Mouse (Mus musculus) adrenal gland, postnatal 14 days (tissue): Measurements from ENCODE around the gene Ubox5. TPM values are rescaled to one million over a fixed set of nuclear protein-coding genes. Genes with fewer than 3 reads are reported as not detected.

Source experiments
- DNase-seq: peaks from one replicate; pipeline ENCODE4 v3.0.0; 2021; ENCODE audit warnings: mixed read lengths
- total RNA-seq: library from RNA; stranded (reverse); gene quantifications from 2 replicates; pipeline ENCODE4 v1.2.3, GENCODE M21; 2021

The Ubox5 gene
- total RNA-seq, 1 experiment from 2014 or later, result 5.6 TPM

DNA sequence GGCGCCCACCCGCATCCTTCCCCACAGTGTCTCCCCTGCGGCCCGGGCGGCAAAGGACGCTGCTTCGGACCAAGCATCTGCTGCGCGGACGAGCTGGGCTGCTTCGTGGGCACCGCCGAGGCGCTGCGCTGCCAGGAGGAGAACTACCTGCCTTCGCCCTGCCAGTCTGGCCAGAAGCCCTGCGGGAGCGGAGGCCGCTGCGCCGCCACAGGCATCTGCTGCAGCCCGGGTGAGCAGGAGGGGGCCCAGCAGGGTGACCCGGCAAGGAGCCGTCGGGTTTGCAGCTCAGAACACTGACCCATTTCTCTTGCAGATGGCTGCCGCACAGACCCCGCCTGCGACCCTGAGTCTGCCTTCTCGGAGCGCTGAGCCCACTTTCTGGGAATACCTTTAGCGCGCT, 53.3 kb downstream of the Ubox5 start:
- peak; percentile 40 for DNase-seq

DNA sequence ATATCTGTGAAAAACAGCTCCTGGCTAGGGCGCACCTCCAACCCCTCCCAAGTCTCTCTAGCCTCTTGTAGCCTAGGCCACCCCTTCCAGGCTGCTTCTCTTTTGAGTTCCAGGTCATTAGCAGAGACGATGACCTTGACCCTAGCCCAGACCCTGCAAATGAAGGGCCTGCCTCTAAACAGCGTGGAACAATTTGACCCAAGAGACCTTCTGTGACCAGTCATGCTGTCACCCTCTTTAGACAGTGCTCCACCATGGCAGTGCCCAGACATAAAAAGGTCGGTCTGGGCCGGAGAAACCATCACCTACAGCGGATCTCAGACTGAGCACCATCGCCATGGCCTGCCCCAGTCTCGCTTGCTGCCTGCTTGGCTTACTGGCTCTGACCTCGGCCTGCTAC, 54.0 kb downstream of the Ubox5 start, which contains the start of gene Oxt:
TSS of gene Oxt (plus strand) at position 301 of the 400 bp plus-strand sequence.
- no peak for DNase-seq

DNA sequence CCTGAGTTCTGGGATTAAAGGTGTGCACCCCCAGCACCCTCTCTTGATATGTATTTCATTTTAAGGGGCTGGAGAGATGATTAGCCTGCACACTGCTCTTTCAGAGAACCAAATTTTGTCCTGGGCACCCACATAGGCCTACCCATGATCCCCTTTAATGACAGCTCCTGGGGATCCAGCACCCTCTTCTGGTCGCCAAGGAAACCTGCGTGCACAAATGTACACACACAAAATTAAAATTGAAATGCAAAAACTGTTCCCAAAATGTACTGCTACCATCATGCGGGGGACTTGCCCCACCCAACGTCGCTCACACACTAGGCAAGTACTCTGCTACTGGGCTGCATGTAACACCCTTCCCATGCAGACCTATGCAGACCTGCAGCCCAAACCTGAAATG, 54.9 kb downstream of the Ubox5 start:
- no peak for DNase-seq

DNA sequence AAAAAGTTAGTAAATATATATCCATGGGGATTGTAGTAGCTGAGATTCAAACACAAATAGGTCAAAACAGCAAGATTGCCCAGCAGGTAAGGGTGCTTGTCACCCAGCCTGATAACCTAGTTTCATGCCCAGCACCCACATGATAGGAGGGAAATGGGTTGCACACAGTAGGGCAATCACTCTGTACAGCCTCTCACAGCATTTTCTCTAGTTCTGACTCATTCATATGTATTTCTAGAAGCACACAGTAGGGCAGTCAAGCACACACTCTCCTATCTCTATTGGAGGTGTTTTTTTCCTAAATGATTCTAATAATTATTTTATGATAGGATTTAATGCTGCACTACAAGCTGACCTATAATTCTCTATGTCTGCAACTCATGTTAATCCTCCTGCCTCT, 59.9 kb downstream of the Ubox5 start:
- DNase-seq, result no peak

DNA sequence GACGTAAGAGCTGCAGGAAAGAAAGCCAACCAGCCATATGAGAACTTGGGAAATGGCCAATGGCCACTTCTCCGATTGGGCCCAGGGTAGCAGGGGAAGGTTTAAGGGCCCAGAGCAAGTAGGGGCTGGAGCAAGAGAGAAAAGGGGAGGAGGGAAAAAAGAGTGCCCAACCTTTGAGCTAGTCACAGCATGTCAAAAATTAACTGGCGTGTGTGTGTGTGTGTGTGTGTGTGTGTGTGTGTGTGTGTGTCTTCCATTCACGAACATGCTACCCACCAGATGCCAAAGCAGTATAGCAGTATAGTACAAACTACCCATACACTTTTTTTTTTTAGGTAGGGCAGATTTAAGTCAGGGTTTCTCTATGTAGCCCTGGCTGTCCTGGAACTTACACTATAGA, 60.9 kb downstream of the Ubox5 start:
- no peak for DNase-seq

DNA sequence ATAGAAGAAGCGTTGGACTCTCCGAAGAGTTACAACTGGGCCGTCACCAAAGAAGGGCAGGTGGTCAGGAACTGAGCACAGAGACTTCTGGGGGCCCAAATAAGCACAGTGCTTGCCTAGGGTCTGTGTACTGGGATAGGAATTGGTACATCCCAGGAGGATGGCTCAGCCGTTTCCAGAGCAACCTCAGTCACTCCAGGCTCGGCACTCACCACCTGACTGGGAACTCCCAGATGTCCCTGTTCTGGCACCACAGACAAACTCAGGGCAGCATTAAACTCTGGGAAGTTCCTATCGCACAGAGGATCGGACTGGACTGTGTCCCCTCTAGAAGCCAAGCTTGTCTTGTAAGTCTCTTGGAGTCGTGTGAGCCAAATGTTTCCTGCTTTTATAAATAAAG, 64.9 kb downstream of the Ubox5 start:
- no peak for DNase-seq

DNA sequence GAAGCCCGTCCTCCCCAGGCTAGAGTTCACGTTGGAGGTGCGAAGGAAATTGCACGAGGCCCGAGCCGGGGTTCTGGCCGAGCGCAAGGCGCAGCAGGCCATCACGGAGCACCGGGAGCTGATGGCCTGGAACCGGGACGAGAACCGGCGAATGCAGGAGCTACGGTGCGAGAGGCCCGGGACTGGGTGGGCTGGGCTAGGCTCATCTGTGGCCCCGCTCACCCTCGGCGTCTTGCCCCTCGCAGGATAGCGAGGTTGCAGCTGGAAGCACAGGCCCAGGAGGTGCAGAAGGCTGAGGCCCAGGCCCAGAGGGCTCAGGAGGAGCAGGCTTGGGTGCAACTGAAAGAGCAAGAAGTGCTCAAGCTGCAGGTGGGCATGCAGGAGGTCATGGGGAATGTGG, 65.8 kb downstream of the Ubox5 start:
- no peak for DNase-seq

DNA sequence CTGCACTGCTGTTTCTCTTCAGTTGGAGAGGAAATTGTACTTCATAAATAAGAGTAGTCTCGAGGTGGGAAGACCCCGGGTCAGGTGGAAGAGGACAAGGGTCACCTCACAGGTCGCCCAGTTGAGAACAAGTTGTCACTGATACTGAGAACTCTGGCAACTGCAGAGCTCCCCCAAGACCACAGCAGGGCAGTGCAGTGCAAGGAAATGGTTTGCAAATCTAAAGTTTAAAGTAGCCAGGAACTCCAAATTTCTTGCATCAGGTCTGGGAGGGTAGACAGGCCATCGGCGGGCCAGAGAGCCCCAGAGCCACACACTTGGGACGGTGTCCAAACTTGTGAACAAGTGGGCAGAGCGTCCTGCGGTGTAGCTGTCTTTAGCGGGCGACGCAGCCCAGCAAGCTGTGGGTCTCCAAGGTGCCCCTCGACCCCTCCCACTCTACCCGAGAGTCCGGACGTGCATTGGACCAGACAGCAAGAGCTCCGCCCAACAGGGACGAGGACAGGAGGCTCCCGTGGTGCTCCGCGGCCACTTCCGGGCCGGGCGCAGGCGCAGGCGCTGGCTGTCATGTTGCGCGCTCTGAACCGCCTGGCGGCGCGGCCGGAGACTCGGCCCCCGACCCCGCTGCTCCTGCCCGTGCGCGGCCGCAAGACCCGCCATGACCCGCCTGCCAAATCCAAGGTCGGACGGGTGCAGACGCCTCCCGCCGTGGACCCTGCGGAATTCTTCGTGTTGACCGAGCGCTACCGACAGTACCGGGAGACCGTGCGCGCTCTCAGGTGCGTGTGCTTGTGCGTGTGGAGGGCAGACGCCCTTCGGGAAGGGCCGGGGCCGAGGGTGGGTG, 66.4 kb downstream of the Ubox5 start, which contains the start of gene Mrps26:
TSS of gene Mrps26 (plus strand) at position 531 of the 844 bp plus-strand sequence.
- peak; percentile 96 for DNase-seq

DNA sequence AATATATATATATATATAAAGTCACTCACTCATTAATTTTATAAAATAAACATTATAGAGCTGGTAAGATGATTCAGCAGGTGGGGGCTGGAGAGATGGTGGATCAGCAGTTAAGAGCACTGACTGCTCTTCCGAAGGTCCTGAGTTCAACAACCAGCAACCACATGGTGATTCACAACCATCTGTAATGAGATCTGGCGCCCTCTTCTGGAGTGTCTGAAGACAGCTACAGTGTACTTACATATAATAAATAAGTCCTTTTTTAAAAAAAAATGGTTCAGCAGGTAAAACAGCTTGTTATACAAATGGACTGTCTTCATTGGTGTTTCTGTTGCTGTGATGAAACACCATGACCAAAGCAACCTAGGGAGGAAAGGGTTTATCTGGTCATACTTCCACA, 71.8 kb downstream of the Ubox5 start:
- no peak for DNase-seq

DNA sequence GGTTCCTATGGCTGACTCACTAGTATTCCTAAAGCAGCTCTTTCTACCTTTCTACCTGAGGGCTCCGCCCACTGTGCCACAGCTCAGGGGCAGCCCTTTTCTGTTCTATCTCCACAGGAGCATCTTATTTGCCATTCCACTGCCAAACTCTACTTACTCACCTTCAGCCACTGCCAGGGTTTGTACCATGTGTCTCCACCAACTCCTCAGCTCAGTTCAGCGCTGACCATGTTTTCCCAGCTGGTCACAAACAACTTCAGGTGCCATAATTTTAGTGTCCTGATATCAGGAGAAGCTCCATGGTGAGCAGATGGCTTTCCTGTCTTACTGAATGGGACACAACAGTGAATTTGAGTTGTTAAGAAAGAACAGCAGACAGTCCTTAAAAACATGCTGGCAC, 72.4 kb downstream of the Ubox5 start:
- no peak for DNase-seq

DNA sequence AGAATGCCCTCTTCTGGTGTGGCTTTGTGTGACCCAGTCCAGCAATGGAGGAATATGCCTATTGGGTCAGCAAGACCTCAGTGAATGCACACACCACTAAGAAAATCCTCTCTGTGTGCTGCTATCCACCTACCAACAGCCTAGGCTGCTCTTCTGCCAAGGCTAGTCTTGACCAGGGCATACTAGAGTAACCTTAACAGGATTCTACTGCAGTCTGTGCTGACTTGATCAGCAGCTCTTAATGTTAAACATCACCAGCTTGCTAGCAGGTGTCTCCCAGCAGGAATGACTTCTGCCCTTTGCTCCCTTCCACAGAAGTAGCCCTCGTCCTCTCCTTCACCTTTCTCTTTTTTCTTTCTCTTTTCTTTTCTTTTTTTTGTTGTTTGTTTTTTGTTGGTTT, 73.5 kb downstream of the Ubox5 start:
- no peak for DNase-seq

DNA sequence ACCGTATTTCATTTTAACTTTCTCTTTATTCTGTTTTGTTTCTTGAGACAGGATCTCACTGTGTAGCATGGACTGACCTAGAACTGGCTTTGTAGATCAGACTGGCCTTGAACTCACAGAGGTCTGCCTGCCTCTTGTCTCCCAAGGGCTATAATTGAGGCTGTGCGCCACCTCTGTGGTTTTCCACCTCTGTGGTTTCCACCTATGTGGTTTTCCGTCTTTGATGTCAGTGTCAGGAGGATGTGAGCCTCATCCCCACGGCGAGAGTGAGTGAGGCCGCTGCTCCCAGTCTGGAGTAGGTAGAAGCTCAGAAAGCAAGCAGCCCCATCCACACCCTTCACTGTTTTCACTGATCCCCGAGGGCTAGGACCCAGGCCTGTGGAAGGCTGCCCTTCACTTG, 75.0 kb downstream of the Ubox5 start:
- no peak for DNase-seq

DNA sequence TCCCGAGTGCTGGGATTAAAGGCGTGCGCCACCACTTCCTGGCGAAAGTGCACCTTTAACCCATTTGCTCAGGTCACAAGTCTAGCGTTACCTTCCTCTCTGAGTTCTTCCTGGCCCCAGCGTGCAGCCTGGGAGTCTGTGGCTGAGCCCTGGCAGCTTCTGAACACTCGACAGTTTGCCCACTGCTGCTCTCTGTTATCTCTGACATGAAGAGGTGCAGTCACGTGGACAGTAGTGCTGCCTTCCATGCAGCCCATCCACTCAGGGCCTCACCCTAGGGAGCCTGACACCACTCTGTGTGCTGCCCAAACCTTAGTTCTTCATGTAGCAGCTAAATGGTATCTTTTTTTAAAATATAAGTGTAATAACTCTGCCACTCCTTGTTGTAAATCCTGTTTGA, 82.9 kb downstream of the Ubox5 start:
- no peak for DNase-seq

DNA sequence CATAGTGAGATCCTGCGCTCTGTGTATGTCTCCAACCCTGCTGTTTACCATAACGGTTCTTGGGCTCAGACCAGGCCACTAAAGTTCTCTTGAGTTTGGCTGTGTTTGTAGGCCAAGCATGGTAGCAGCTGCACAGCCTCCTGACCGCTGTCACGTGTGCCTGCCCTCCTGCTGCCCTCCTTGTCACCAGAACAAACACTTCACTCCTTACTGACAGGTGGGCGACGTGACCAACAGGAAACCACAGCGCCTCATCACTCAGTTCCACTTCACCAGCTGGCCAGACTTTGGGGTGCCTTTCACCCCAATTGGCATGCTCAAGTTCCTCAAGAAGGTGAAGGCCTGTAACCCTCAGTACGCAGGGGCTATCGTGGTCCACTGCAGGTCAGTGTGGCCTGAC, 89.6 kb downstream of the Ubox5 start:
- DNase-seq, result no peak

Other genes with a start within 250 kb of the Ubox5 start
- gene Cpxm1, start 232.5 kb downstream of the Ubox5 start, total RNA-seq, result 10.2 and 12.2 TPM in 2 replicates
- gene Gm28372, start 224.8 kb downstream of the Ubox5 start, total RNA-seq, result not detected in 2 replicates
- not detected in 2 replicates for gene 1700020A23Rik, start 224.8 kb downstream of the Ubox5 start, total RNA-seq
- not detected in 2 replicates for gene Tmem239, start 223.6 kb downstream of the Ubox5 start, total RNA-seq
- 51.3 and 54.4 TPM in 2 replicates for gene Vps16, start 205.7 kb downstream of the Ubox5 start, total RNA-seq
- gene Pced1a, start 205.3 kb downstream of the Ubox5 start, total RNA-seq, result 13.6 TPM in 2 replicates
- gene Ptpra, start 179.8 kb downstream of the Ubox5 start, total RNA-seq, result 100 and 101 TPM in 2 replicates
- gene Mrps26, start 66.3 kb downstream of the Ubox5 start, total RNA-seq, result 54.5 and 63.2 TPM in 2 replicates
- not detected in 2 replicates for gene Oxt, start 53.9 kb downstream of the Ubox5 start, total RNA-seq
- not detected in 2 replicates for gene Avp, start 47.5 kb downstream of the Ubox5 start, total RNA-seq
- gene Fastkd5, start within 50 bp of the Ubox5 start, total RNA-seq, result 13.4 and 14.0 TPM in 2 replicates
- gene Lzts3, start 12.8 kb upstream of the Ubox5 start, total RNA-seq, result 9.5 and 11.1 TPM in 2 replicates
- gene Ddrgk1, start 34.6 kb upstream of the Ubox5 start, total RNA-seq, result 137 and 148 TPM in 2 replicates
- gene Itpa, start 37.6 kb upstream of the Ubox5 start, total RNA-seq, result 27.0 and 28.9 TPM in 2 replicates
- gene Slc4a11, start 67.5 kb upstream of the Ubox5 start, total RNA-seq, result 1.3 and 1.4 TPM in 2 replicates